Mouse (Mus musculus) spleen, adult 2 months (tissue): ENCODE data around the gene Prf1.
A peak's percentile ranks its signal among the peaks of the same experiment; 100 is the strongest.

Experiments used
- CTCF ChIP-seq: fragments of 200-500 bp; IDR thresholded peaks from 2 replicates; pipeline ENCODE4 v1.5.1; 2011; ENCODE audit warnings: mild to moderate bottlenecking, inconsistent platforms; ENCODE audit not compliant: insufficient read depth, insufficient read length, insufficient replicate concordance; ENCODE audit errors: extremely low read depth
- POLR2A ChIP-seq: fragments of 200-500 bp; IDR thresholded peaks from 2 replicates; pipeline ENCODE4 v1.6.1; 2011; ENCODE audit warnings: low read depth, low read length, inconsistent platforms

DNA sequence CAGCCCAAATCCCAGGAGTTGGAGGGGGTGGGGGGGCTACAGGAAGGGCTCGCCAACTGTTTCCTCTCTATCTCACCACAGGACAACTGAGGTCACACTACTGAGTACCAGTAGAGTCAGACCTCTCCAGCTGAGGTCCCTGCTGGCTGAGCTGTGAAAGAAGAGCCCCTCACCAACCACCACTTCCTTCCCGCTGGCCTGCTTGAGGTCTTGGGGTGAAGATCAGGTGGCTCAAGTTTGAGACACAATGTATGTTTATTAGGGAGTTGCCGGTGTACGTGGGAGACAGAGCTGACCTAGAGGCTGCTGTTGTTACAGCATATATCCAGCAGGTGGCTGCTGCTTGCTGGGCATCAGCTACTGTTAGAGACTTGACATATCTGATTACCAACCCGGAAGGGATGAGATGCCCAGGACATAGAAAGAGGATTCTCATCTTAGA, 21.9 kb upstream of the Prf1 start:
- TF ChIP-seq POLR2A (no peak), CTCF (peak; percentile 49; the same call in 1 of the 2 replicates)
